Mouse (Mus musculus) spleen, postnatal 36 days (tissue): ENCODE measurements around the gene Serpina11.

ENCODE experiments used
- DNase-seq, 2 experiments: peaks; one replicate each; pipeline ENCODE4 v3.0.0; 2022; ENCODE audit warnings: low spot score in 2 of 2, mixed read lengths in 1 of 2

Gene Serpina11

DNA sequence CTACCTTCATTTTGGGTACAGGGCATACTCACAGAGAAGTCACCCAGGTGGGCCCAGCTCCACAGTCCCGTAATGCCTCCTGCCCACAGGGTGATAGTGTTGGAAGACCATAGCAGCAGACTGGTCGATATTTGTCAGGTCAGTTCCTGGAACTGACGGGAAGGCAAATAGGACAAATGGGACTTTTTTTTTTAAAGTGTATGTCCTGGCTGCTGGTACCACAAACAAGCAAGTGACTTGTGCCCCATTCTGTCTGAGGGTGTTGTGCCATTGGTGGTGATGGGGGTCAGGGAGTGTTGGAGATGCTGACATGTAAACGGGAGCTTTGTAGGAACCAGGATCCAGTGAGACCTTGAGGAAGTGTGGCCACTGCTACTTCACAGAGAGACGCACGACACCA, at the start of gene Serpina11:
Serpina11 (minus strand) TSS at position 101 of the 400 bp plus-strand sequence.
- DNase-seq, result no peak

DNA sequence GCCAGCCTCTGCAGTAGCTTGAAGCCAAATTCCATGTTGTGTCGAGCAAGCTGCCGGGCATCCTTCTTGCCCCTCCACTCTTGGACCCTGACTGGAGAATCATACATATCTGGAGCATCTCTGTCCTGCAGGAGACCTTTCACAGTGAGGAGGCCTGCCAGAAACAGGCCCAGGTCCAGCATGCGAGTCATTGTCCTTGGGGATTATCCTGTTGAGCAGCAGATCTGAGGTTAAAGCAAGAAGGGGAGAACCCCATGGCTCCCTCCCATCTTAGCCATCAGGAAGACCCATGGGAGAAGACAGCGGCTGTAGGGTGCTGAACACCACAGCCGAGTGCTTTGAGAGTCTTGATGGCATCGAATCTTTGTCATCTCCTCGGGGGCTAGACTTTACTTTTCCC, 48.4 kb upstream of the Serpina11 start:
- no peak for DNase-seq

- no peak for DNase-seq
These were observed 44.0 kb upstream of the Serpina11 start for GRCm38 (mm10) chr12:104033752-104034151.

DNA sequence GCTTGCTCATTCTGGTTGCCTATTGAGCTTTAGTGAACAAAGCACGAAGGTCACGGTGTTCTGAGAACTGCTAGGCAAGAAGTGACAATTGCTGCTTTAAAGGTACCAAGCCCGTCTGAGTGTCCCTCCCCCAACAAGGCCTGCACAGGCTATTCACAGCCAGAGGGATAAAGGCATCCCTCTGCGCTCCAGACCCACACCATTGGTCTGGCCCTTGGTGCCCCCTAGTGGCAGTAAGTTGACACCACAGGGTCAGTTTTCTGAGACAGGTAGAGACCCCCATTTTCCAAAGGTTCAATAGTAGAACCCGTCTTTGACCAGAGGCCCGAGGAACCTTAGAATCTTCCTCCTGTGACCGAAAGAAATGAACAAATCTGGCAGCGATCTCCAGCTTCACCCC, 40.2 kb upstream of the Serpina11 start:
- no peak for DNase-seq

DNA sequence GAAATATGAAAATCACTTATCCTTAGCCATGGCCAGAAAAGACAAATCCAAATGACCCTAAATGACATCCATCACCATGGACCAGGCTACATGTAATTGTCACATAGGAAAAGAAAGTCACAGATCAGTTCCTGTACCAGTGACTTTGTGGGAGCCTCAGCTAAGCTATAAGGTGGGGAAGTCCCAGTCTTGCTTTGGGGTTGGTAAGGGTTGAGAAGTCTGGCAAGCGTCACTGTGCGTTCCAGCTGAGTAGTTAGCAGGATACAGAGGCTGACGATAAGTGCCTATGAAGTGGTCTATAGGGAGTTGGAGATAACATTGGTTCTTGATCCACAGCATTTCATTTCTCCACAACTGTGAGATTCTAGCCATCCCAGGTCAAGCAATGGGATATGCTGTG, 25.5 kb upstream of the Serpina11 start:
- no peak for DNase-seq

DNA sequence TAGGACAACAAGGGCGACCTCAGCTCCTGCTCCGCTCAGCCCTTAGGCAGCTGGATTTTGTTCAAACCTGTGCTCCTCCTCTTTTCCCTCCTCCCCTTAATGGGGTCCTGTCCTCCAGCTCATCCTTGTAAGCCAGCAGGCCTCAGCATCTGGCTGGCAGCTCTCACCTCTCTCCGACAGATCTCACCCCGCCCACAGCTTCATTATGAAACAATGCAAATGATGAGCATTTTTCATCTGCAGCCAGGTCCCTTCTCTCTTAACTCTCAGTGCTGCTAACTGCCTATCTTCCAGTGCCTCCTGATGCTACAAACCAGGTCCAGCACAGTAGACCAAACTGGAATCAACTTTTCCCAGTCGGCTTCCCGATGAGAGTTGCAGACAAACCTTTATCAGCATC, 23.9 kb upstream of the Serpina11 start, which contains the start of gene Serpina9:
Serpina9 (minus strand) TSS at position 136 of the 400 bp plus-strand sequence.
- DNase-seq, result no peak

DNA sequence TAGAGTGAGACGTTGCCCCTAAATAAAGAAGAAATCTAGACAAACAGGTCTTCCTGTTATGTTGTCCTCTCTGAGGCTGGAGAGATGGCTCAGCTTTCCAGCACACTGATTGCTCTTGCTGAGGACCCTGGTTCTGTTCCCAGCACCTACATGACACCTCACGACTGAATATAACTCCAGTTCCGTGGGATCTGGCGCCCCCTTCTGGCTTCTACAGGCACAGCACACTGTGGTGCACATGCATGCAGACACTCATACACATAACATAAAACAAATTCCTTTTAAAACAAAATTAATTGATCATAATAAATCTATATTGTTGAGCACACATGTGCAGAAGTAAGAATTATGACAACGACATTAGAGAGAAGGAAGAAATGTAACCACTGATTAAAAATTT, 14.9 kb upstream of the Serpina11 start:
- DNase-seq, result no peak

- no peak for DNase-seq
These were observed 13.5 kb upstream of the Serpina11 start for GRCm38 (mm10) chr12:104003238-104003612.

DNA sequence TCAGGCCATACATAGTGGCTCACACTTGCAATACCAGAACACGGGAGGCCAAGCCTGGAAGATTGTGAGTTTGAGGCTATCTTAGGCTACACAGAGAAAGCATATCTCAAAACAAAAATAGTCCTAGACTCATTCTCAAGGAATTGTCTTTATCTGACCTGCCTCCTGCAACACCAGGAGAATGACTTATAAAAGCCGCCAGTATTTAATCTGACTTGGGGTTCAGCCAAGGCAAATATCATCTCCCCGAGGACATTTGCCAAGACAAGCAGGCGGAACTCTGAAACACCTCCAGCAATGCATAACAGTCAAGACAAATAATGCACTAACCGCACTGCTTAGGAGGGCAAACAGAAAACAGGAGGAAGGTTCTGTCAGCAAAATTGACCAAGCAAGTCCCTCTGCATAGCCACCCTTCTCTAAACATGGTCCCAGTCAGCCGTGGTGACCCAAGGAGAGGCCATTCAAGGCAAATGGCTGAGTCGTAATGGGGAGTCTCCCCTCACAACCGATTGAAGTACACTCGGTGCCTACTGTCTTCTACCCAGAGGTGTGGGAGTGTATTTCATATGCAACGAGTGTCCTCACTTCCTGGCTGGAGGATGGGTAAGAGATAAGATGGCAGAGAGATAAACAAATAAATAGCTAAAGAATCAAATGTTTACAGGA, 12.9 kb upstream of the Serpina11 start:
- DNase-seq, result no peak

DNA sequence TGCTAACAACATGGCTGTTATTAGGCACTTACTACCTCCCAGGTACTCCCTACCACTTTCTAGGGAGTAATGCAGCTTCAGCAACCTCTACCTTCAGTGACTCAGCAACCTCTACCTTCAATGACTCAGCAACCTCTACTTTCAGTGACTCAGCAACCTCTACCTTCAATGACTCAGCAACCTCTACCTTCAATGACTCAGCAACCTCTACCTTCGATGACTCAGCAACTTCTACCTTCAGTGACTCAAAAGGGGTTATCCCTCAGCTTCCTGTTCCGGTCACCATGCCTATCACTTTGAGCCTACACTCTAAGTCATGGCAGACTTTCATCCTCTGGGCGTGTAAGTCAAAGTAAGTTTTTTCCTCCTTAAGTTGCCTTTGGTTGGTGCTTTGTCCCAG, 10.8 kb upstream of the Serpina11 start:
- no peak for DNase-seq

DNA sequence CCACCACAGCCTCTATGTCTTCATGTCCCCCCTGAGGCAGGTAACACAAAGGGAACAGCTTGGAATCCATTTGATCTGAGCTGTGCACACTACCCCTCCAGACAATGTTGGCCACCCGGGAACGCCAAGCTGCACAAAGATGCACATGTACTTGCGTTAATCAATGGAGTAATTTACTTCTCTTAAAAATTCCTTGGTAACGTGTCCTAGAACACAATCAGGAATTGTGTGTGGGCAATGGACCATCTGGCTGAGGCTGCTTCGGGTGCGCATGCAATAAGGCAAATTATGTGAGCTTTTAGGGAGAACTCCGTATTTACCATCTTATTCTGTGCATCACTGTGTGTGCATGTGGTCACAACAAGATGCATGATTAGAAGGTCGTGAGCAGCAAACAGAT, 9.9 kb upstream of the Serpina11 start:
- DNase-seq, result no peak

DNA sequence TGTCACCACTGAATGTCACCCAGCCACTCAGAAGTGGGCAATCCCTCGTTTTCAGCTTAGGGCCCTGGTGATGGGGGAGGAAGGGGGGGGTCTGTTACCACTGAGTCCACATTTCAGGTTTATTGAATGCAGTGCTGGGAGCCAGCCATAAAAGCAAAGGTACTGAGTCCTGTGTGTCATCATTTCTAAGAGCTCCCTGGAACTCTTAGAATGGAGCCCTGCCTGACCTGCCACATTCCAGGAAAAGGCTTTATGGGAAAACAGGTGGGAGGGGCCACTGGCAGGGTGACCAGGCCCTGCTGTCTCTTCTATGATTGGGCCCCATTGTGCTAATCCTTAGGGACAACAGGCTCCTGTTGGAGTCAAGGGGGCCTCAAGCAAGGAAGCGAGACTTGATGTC, 6.8 kb upstream of the Serpina11 start:
- DNase-seq, result no peak

- DNase-seq, result peak; percentile 19 to 35
These were observed 5.7 kb upstream of the Serpina11 start for GRCm38 (mm10) chr12:103995292-103996072.

- DNase-seq, result peak in 1 of 2 experiments; percentile 17
These were observed 3.2 kb upstream of the Serpina11 start for GRCm38 (mm10) chr12:103992945-103993344.

DNA sequence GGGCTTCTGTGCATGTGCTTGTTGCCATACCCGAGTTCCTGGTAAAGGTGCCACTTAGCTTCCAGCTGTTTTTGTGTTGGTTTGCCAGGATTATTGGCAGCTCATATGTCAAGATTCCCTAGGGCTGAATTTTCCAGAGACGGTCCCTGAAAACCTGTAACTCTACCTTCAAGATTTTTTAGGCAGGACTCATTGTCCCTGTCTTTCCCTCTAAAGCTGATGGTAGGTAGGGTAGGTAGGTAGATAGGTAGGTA, 316 bp downstream of the Serpina11 start:
- no peak for DNase-seq

DNA sequence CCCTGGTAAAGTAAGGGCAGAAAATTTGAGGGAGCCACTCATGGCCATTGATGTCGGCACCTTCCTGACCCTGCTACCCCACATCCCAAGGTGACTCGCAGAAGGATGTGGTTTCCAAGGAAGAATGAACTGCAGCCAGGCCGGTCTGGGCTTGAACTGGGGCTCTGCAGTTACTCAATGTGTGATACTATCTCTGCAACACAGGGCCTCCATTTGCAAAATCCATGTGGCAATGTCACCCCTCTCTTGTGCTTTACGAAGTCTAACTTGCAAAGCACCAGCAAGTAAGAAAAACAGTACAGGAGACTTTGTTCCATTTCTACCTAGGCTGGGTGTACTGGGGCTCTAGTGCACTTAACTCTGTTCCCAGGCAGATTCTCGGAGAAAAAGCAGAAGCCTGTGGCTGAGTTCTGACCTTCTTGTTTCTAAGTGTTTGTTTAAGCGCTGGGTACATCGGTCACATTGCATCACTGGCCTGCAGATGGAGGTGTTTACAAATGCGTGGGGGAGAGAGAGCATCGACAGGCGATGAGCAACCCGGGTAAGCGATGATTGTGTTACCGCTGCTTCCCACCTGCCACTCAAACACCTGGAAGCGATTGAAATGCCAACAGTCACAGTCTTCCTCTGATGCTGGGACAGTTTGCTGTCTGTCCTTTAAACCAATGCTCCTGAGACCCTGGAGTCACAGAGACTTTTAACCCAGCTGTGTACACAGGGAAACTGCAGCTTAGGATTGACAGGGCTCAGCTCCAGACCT, 823 bp downstream of the Serpina11 start:
- DNase-seq, result no peak

DNA sequence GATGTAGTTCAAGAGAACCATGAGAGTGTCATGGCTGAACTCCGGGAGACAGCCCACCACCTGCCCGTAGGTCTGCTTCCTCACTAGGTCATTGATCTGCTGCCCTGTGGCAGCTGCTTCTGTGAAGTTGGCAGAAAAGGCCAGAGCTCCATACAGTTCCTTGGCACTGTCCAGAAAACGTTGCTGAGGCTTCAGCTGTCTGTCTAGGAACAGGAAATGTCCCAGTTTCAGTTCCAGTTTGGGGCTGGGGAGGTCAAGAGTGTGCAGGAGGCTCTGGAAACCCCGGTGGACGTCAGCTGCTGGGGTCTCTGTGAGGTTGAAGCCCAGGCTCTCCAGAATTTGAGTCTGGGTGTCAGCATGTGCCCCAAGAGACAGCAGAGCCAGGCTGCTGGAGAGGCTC, 3.9 kb downstream of the Serpina11 start:
- DNase-seq, result no peak

GRCm38 (mm10) chr12:103984935-103985334, 4.8 kb downstream of the Serpina11 start:
- DNase-seq, result no peak

DNA sequence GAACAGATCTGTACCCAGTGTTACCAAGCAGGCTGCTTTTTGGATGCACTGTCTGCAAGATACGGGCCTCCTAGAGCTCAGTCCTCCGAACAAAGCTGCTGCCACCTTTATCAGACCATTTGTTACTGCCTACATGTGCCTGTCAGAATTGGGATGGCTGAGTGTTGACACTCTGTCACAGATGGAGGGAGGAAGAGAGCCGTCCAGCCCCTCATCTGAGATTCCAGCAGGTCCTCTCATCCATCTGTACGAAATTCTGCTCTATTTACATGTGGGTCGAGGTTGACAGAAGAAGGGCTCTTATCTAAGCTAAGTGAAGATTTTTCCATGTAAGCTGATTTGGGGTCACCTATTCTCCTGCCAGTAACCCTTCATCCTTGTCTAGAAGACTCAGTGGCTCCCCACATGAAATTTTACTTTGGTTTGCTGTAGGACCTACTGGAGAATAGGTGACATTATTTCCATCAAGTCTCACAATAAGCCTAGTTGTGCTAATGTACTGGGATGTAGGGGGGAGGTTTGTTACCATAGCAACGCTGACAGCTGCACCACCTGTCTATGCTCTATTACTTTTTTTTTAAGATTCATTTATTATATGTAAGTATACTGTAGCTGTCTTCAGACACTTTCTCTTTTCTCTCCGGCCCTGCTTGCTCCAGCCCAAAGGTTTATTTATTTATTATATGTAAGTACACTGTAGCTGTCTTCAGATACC, 8.0 kb downstream of the Serpina11 start:
- no peak for DNase-seq

- DNase-seq, result no peak
These were observed 11.5 kb downstream of the Serpina11 start for GRCm38 (mm10) chr12:103978294-103978693.

GRCm38 (mm10) chr12:103977846-103978245, 11.9 kb downstream of the Serpina11 start:
- DNase-seq, result no peak

DNA sequence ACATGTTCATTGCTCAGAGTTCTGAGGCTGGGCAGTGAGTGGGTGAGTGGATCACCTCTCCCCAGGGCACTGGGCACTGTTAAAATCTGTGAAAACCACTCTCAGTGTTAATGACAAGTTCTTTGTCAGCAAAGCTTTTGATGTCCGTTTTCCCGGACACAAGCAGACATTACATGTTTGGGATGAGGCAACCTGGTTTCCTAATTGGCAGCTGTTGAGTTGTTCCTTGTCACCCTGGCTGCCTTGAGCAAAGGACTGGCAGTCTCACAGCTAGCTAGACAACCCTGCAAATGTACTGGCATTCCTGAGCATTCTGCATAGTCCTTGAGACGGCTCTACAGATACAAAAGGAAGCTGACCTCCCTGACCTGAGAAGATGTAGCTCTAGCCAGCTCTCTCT, 12.7 kb downstream of the Serpina11 start:
- no peak for DNase-seq
